Mouse (Mus musculus): ENCODE measurements around the gene Il9.

DNA sequence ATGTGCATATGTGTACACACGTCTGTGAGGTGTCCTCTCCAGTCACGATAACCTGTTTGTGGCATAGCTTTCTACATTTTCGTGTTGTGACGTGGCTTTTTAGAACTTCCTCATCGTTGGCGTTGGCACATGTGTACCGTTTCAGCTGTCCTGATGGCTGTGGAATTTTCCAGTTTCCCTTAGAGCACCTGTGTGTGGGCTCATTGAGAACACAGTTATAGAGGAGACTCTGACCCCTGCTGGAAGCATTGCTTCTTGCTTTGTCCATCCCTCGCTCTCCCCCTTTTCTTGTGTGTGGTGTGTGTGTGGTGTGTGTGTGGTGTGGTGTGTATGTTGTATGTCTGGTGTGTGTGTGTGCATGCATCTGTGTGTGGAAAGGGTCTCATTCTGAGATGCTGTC is 32.0 kb downstream of the Il9 start:
- TF ChIP-seq CTCF (IDR thresholded peaks at IDR 0.05; ENCODE audit: borderline replicate concordance, insufficient read depth, low read depth, low read length) (peak; percentile 38; the same call in 1 of the 2 replicates), POLR2A (IDR thresholded peaks at IDR 0.05; ENCODE audit: borderline replicate concordance, insufficient read depth, low read length) (no peak)
